Mouse (Mus musculus) adrenal gland, postnatal 10 days (tissue): ENCODE measurements at regions not wholly inside any gene's neighbourhood (a gene's known extent, or its start where the extent isn't known, plus 50 kb on each side); places are given as distances from the start of the nearest gene placed in this dataset.
A peak's percentile ranks its signal among the peaks of the same experiment; 100 is the strongest.
"Not testable (repeated sequence)": the region's sequence is repeated elsewhere in the genome, so short reads cannot be mapped to it uniquely, and the experiment has no call there.

Experiments used
- DNase-seq: peaks from one replicate; pipeline ENCODE4 v3.0.0; 2021; ENCODE audit warnings: mixed read lengths

DNA sequence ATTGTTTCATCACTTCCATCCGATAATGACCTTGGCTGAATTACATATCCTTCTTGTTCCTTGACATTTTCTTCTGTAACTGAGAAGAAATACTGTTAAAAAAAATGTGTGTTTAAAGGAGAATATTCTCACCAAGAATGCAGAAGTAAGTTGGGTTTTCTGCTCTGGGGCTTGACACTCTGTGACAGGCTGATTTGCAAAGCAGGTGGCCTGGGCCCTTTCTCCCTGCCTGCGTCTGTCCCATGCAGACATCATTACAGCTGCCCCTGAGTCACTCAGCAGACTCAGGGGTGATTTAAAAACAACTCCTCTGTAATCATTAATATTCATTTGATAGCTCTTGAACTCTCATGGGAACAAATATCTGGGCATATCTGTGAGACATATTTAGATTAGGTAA, 229.4 kb upstream of the Synpr start:
- no peak for DNase-seq

DNA sequence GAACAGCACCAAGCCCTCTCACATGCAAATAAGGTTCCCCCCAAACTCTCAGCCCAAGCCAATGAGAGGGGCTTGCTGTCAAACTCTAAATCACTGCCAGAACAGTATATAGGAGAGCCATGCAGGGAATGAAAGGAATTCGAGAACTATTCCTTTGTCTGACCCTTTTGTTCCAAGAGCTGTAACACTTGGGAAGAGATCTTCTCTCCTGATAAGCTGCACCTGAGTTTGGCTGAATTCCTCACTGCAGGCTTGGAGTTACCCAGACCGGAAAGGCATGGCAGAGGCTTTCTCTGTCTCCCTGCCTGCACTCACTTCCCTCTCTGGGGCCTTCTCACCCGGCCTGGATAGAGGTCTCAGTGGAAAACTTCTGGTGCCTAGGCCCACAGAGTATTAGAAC, 219.7 kb upstream of the Cadps start:
- DNase-seq: not testable (repeated sequence)

DNA sequence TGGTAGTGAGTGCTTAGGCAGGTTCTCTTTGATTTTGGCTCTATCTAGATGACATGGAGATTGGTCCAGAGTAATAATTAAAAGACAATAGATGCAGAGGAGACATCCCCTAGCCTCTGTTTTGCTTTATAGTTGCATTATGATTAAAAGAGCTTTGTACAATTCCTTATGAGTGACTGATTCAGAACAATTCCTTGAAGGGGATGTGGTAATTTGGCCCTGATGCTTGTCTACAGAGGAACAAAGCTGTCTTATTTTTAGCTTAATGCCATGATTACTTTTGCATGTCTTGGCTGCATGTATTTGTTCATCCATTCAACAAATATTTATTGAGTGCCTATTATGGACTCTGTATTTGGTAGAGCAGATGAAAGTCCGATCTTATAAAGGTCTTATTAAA, 218.9 kb upstream of the Cadps start:
- DNase-seq: no peak

DNA sequence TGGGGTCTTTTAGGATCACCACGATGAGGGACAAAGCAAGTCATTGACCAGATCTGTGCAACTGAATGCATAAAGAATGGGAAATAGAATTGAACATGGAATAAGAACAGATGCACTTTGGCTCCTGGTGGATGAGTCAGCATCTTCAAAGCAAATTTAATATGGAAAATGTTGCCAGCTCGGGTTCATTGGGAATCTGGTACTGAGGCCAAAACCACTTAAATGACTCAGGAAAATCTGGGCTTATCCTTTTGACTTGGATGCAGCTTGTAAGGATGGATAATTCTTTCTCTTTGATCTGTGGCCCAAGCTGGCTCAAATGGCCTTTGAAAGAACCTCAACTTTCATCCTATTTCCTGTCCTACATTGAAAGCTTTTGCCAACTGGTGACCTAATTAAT, 217.3 kb upstream of the Cadps start:
- no peak for DNase-seq

DNA sequence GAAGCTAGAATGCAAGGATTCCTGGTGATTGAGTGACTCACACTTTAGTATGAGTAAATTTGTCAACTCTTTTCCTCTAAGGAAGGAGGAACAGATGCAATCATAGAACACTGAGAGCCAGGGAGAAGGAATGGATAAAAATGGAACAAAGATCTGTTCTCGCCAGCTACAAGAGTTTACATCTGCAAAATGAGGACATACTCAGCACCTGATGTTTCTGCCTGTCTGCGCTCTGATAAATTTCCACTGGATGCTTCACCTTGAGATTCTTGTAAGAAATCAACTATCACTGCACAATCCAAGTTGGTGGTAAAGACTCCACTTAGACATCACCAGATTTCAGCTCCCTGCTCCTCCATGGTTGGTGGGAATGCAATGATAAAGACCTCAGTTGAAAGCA, 214.5 kb upstream of the Cadps start:
- DNase-seq: no peak

DNA sequence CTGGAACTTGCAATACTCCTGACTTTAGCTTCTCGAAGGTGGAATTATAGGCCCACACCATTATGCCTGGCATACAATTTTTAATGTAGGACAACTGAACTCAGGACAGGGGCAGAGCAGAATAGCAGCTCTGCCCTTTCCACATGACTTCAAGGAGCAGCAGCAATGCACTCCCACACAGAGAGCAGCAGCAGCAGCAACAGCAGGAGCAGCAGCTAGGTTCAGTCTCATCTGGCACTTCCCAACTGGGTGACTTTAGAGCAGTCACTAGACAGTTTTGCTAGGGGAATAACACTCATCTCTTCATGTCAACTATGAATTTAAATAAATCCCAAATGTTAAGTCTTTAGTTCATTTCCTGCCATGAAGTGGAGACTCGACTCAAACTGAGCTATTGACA, 206.9 kb upstream of the Cadps start:
- no peak for DNase-seq

DNA sequence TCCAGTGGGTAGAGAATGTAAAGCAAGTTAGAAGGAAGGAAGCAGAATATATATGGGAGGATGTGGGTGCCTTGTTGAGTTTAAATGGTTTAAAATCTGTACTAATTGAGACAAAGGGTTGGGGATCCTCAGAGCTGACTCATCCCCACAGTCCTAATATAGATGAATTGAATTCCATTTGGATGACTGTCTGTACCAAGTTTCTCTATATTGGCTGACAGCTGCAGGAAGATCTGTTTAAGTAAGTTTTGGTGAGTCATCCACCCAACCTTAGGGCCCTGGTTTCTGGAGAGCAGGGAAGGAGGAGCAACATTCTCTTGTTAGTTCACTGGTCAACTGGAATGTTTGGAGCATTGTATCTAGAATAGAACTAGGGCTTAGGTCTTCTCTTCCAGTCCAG, 199.9 kb upstream of the Cadps start:
- no peak for DNase-seq

DNA sequence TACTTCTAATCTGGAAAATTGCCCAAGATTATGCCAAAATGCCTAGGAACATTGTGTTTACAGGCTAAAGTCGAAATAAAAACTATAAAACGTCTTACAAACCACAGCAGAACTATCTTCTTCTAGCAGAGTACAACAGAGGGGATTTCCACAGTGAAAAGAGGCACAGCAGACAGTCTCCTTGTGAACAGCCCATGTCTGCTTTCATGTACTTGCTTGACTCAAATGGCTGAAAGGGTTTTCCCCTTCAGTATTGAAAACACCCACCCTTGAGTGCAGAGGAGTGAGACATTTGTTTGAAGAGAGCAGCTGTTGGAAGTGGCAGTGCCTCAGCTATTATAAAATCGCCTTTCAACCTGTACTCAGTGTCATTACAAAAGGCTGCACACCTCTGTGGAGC, 188.2 kb upstream of the Cadps start:
- DNase-seq: no peak

DNA sequence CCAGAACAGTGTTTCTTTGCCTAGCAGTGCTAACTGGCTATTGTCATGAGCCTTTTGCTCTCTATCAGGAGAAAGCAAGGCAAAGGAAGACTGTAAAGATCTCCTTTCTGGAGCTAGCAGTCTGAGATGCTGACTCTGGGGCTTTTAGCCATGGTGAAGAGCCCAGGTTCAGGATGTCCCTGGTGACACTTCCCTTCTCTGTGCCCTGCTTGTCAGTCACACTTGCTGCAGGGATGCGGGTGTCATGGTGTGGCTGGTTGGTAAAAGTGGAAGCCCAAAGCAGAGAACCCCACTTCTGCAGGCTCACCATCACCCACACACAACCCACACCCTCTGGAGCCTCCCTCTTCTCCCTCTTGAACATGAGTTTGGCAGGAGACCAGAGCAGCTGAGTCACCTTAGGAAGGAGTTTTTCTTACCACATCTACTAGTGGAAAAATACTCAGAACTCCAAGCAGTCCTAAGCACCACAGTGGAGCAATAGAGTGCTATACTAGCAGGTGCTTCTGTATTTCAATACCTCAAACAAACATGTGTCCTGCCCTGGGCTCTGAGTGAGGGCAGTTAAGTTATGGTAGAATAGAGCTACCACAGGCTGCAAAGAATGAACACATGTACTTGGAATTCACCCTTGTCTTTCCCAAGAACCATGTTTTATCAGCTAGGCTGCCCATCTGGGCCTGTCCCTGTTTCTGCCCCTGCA, 178.3 kb upstream of the Cadps start:
- DNase-seq: peak; percentile 50

DNA sequence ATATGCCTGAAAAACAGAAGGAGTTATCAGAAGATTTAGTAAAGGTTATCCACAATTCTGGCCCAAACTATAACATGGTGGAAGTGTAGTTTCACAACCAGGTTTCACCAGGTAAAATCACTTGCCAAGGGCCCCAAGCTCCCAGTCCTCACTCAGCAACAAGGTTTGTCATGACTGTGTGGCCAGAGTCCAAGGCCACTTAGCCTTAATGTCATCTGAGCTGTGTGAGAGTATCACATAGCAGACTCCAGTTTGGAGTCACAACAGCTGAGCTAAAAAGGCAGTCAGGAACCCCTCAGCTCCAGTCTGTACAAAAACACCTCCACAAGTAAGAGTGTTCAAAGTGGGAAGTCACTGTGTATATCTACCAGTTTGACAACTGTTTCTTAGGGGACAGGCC, 156.5 kb upstream of the Cadps start:
- DNase-seq: no peak

DNA sequence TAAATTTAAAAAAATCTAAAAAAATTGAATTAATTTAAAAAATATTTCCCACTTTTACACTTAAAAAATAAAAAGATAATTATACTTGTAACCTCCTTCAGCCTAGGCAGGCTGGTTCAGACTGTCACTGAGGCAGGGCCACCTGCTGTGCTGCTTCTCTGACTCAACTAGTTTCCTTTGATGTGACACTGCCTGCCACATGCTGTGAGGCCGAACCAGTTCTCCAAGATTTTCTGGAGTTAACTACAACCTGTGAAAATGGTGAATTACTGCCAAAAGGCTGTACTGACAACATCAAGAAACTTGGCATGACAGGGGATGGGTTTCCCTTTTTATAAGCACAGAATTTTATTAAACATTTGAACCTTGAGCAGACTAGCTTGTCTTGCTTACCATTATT, 143.6 kb upstream of the Cadps start:
- DNase-seq: no peak

DNA sequence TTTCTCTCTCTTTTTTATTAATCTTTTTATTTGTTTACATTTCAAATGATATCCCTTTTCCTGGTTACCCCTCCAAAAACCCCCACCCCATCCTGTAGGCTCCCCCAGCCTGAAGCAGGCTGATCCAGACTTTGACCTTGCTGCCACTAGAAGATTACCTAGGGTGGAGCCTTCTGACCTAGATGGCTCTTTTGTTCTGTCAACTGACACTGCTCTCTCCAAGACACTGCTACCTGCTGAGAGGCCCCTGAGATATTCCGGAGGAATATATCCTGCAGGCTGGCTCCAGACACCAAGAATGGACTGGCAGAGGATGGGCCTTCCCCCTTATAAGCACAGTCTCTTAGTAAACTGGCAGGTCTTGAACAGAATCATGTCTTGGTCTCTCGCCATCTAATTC, 135.0 kb upstream of the Cadps start:
- not testable (repeated sequence) for DNase-seq

DNA sequence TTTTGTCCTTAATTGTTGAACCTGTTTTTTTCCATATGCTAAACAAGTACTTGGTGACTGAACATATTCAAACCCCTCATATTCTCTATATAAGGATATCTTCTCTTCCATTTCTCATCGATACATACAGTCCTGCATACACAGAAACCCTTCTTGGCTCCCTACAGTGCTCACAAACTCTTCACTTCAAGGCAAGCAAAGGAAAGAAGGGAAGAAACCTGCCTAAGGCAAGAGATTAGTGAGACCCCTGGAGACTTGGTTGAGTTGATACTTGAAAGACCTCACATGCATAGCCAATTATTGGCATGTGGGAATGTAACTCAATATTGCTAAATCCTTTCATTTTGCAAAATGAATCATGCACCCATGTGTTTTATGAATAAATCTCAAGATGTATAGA, 128.0 kb upstream of the Cadps start:
- no peak for DNase-seq

DNA sequence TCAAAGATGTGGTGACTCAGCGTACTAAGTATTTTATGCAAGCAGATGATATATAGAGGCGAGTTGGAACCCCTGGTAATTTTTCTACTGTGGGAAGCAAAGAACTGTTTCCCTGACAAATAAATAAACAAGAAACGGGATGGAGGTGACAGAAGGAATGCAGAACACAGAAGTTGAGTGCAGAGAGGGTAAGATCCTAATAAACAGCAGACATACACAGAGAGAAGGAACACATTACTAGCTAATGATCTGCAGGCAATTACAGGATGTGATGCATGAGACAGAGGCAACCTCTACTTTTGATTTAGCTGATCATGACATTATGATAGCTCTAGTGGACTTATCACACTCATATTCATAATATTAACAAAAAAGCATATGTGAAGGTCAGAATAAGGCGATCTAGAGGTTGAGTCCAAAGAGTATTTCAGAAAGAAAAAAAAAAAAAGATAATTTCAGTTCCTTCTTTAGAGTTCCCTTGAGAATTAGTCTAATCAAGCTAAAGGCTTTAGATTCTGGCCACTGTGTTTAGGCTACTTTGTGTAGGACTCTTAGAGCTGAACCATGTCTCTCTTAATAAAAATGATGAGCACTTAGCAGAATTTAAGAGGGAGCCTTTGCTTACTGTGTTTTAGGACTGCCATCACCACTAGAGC, 115.9 kb upstream of the Cadps start:
- no peak for DNase-seq

DNA sequence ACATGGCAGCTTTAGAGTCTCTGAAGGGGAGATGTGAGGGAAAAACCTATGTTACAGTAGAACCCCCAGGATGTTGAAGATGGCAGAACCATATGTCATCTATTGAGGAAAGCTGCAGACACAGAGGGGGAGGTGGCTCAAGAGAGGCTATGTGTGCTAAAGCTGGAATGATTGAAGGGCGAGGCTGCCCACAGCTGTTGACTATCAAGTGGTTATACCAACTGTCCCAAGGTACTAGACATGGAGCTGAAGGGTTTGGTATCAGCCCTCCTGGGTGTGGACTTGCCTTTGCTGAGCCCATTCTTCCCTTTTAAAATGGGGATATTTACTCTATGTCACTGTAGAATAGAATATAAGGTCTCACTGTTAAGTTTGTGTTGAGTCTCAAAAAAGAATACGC, 113.5 kb upstream of the Cadps start:
- DNase-seq: no peak

DNA sequence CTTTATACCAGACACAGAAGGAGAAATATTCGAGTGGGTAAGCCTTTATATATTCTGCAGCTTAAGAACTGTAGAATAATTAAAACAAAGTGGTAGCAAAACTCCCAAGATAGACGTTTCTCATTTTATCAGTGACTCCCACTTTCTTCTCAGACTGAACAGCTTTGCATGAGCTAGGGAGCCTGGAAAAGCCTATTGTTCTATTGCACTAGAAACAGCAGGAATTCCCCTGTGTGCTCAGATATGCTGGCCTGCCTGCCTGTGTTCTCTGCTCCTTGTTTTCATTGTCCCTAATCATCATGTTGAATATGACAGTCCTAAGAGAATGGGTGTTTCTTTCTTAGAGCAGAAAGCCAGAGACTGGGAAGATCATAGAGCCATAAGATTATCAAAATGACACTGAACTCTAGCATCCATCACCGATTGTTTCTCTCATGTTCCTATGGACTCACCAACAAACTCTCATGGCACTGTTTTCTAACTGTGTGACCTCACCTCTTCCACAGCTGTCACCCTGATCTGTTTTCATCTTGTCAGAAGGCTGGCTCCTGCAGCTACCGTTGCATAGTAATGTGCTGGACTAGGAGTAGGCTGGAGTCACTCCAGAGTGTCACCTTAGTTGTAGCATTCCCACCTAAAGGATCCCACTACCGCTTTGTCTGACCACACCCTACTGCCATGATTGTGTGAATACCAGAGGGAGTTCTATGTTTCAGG, 108.9 kb upstream of the Cadps start:
- no peak for DNase-seq

DNA sequence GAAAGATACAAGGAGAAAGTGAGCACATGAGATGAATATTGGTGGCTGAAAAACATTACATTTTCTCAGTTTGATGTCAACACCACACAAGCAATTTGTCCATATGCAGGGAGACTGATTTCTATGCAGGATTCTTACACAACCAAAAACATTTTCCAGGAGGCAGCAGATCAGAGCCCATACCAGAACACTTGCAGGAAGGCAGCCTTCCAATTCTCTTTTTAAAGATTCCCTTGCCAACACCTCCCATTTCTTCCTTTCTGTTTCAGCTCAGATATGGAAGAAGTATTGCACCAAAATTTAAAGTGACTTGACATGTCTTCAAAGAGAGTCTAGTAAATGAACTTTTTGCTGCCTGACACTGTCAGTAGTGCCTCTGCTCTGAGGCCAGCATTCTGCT, 100.7 kb upstream of the Cadps start:
- no peak for DNase-seq

DNA sequence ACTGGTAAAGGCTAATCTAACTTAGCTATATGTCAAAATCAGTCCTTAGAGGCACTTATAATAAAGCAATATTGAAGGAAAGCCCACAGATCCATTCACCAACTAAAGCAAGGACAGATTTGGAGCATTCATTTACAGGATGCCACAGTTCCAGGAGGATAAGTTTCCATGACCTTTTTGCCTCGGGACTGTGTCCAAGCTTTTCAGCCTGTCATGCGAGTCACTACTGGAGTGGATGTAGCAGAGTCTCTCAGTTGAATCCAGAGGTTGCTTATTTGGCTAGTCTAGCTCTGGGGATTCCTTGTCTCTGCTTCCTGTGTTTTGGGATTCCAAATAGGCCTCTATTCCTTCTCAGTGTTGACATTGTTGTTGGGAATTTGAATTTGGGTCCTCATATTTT, 92.6 kb upstream of the Cadps start:
- peak; percentile 32 for DNase-seq

DNA sequence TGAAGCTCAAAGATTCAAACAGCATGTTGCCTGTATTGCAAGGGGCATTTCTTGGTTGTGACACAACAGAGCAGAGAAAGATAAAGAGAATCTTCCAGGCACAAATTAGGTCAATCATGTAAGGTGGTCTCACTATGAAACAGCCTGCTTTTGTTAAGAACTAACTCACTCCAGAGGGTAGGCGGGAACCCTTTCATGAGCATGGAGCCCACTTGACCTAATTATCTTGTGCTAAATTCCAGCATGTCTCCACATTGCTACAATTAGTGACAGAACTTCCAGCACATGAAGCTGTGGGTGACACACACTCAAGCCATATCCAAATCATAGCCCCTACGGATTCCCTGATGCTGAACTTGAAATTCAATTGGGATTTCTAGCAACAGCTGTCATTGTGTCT, 91.1 kb upstream of the Cadps start:
- DNase-seq: no peak

DNA sequence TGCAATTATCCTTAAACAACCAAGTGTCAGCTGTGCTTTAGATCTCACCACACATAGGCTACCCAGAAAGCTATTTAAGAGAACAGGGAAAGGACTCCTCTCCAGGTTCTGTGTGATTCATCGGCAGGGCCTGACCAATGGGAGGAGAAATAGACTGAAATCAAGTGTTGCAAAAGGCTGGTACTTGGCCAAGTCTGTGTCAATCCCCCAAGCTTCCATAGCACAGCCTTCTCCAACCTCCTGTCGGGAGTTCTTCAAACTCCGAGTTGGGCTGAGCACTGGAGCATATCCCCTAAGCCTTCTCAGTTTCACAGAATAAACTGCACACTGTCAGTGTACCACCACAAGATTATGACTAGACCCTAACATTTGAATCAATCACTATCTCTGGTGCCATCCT, 90.5 kb upstream of the Cadps start:
- peak; percentile 63 for DNase-seq

DNA sequence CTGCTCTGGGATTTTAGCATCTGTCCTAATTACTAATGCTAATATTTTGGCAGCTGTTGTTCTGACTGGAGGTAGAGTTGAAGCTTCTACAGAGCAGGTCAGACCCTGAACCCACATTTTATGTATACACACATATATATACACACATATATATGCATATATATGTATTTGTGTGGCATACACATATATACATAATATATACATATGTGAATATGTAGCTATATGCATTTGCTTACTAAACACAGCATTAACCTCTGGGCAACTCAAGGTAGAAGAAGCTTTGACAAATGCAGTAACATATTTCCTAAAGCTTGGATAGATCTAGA, 54.4 kb upstream of the Cadps start:
- DNase-seq: no peak

DNA sequence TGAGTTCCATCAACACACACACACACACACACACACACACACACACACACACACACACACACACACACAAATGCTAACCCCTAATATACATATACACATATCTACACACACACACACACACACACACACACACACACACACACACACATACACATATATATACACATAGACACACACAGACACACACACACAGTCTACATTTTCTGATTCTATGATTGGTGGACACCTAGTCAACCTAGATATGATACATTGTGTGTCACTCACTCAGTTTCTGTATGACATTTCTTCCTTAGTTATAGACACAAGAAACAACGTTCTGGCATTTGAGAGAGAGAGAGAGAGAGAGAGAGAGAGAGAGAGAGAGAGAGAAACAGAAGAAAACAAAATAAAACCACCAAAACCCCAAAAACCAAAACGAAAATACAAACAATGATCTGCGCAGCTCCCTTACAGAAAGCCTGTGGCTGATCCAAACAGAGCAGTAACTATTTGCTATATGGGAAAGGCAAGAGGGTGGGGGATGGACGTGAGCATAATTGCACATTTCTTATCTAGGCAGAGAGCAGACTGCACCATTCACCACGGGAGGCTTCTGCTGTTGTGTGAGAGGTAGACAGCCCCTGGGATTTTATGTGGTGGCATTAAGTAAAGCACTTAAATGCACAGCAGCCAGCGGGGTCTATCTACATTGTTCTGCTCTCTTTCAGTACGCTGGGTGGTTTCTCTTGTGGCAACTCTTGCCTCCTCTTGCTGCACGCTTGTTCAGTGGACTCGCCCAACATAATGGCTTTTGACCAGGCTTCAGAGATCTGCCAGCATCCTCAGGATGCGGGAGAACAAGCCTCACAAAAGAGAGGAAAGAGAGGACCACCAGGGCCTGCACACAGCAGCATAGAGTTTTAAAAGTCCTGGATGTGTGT, 53.8 kb upstream of the Cadps start:
- DNase-seq: no peak
